Mouse (Mus musculus) gastrocnemius, adult 8-10 months (tissue): ENCODE data around the gene Synpo2l. TPM values are rescaled to one million over a fixed set of nuclear protein-coding genes. Genes with fewer than 3 reads are reported as not detected.
"Not testable (repeated sequence)": the region's sequence is repeated elsewhere in the genome, so short reads cannot be mapped to it uniquely, and the experiment has no call there.

Source experiments
- DNase-seq, 2 experiments: peaks; one replicate each; pipeline ENCODE4 v3.0.0; 2022; ENCODE audit warnings: low spot score in 2 of 2
- total RNA-seq, 4 experiments: library from RNA; stranded (reverse); gene quantifications; 2 replicates each; pipeline ENCODE4 v1.2.4; 2022

The Synpo2l gene
- total RNA-seq, 4 experiments from 2014 or later = 153 to 168 (median 158) TPM

GRCm38 (mm10) chr14:20645547-20645946 lies 22.6 kb downstream of the Synpo2l start:
- no peak for DNase-seq

- DNase-seq = no peak
These were observed 26.7 kb downstream of the Synpo2l start for GRCm38 (mm10) chr14:20641438-20641875.

GRCm38 (mm10) chr14:20640644-20641437 lies 27.3 kb downstream of the Synpo2l start, which contains the start of gene Usp54:
Usp54 (minus strand) TSS chr14:20641063.
- DNase-seq = peak; percentile 97

- no peak for DNase-seq
These were observed 28.1 kb downstream of the Synpo2l start for GRCm38 (mm10) chr14:20639918-20640619.

GRCm38 (mm10) chr14:20638702-20639101 lies 29.5 kb downstream of the Synpo2l start:
- DNase-seq = no peak

- DNase-seq = no peak
These were observed 30.2 kb downstream of the Synpo2l start for GRCm38 (mm10) chr14:20637818-20638574.

GRCm38 (mm10) chr14:20636968-20637367 lies 31.2 kb downstream of the Synpo2l start:
- DNase-seq = not testable (repeated sequence)

GRCm38 (mm10) chr14:20635546-20635945 lies 32.6 kb downstream of the Synpo2l start:
- no peak for DNase-seq

- DNase-seq = no peak
These were observed 36.9 kb downstream of the Synpo2l start for GRCm38 (mm10) chr14:20631253-20631652.

GRCm38 (mm10) chr14:20626971-20627370 lies 41.2 kb downstream of the Synpo2l start:
- no peak for DNase-seq

- no peak for DNase-seq
These were observed 41.7 kb downstream of the Synpo2l start for GRCm38 (mm10) chr14:20626447-20626846.

- DNase-seq = no peak
These were observed 45.2 kb downstream of the Synpo2l start for GRCm38 (mm10) chr14:20622907-20623306.

GRCm38 (mm10) chr14:20622412-20622811 lies 45.7 kb downstream of the Synpo2l start:
- no peak for DNase-seq

- no peak for DNase-seq
These were observed 46.3 kb downstream of the Synpo2l start for GRCm38 (mm10) chr14:20621903-20622302.

- no peak for DNase-seq
These were observed 49.0 kb downstream of the Synpo2l start for GRCm38 (mm10) chr14:20619131-20619530.

GRCm38 (mm10) chr14:20618211-20618610 lies 49.9 kb downstream of the Synpo2l start:
- no peak for DNase-seq

- no peak for DNase-seq
These were observed 51.7 kb downstream of the Synpo2l start for GRCm38 (mm10) chr14:20616421-20616820.

- no peak for DNase-seq
These were observed 53.1 kb downstream of the Synpo2l start for GRCm38 (mm10) chr14:20615075-20615474.

GRCm38 (mm10) chr14:20612820-20613219 lies 55.3 kb downstream of the Synpo2l start:
- DNase-seq = no peak

GRCm38 (mm10) chr14:20610146-20610545 lies 58.0 kb downstream of the Synpo2l start:
- peak; percentile 52 to 72 for DNase-seq

GRCm38 (mm10) chr14:20609519-20609918 lies 58.6 kb downstream of the Synpo2l start:
- no peak for DNase-seq
